In the genomic region with DNA sequence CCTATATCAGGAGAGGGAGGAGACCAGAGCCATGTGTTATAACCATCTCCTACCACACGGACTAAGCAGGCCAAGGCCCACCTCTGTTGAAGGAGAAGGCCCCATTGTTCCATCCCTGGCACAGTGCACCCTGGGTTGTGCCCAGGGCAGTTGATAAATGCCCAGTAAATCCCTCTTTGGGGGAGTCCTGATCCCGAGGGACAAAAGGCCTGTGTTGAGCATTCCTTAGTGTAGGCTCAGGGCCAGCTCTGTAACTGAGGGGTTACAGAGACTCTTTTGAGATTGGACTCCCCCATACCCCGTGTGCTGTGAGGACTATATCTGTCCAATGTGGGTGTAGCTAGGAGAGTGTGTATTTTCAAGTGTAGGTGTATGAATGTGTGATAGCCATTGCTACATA, we compare ENCODE assay signal across 13 mouse cellular contexts. TPM values are rescaled to one million over a fixed set of nuclear protein-coding genes. Genes with fewer than 3 reads are reported as not detected.
DNase-seq lines count a peak whose midpoint lies in the region; ATAC-seq and TF ChIP-seq lines count a peak whose summit lies in the region.
"Had no signal": no experiment of that assay in that cellular context is flagged by ENCODE, and none has a peak within 500 bp of the region (broad histone marks: within the 10 kb centered on the region; RNA-seq: fewer than 3 reads in every experiment).

No protein-coding gene starts in this region.

- no peak overlapping the region for H3K4me2 ChIP-seq in embryonic facial prominence, embryonic 15.5 days (replicated peaks)
- H3K4me2 ChIP-seq in midbrain, embryonic 16.5 days (ENCODE audit: low read length) = no peak overlapping the region
- H3K4me2 ChIP-seq: limb, embryonic 12.5 days; lung, embryonic 15.5 days; midbrain, embryonic 12.5 days had no signal

- H3K4me3 ChIP-seq in embryonic facial prominence, embryonic 15.5 days (replicated peaks) = no peak overlapping the region
- no peak overlapping the region for H3K4me3 ChIP-seq in midbrain, embryonic 16.5 days (ENCODE audit: low read depth, low read length)
- H3K4me3 ChIP-seq: limb, embryonic 12.5 days; lung, embryonic 15.5 days; midbrain, embryonic 12.5 days had no signal

- no peaks in the 10 kb centered on the region for H3K36me3 ChIP-seq in embryonic facial prominence, embryonic 15.5 days
- H3K36me3 ChIP-seq in midbrain, embryonic 16.5 days (ENCODE audit: control insufficient read depth, insufficient read depth, low read length) = no peaks in the 10 kb centered on the region
- H3K36me3 ChIP-seq: limb, embryonic 12.5 days; lung, embryonic 15.5 days; midbrain, embryonic 12.5 days had no signal

- TF ChIP-seq POLR2A in brain, embryonic 14.5 days (IDR thresholded peaks at IDR 0.05; ENCODE audit: borderline replicate concordance, extremely low read depth, insufficient read depth, insufficient read length, poor library complexity, severe bottlenecking) = no peak

- H3K9ac ChIP-seq in embryonic facial prominence, embryonic 15.5 days = no peak overlapping the region
- H3K9ac ChIP-seq in midbrain, embryonic 16.5 days (ENCODE audit: low read depth, low read length) = no peak overlapping the region
- H3K9ac ChIP-seq: limb, embryonic 12.5 days; lung, embryonic 15.5 days; midbrain, embryonic 12.5 days had no signal

- H3K4me1 ChIP-seq in embryonic facial prominence, embryonic 15.5 days = no peaks in the 10 kb centered on the region
- no peaks in the 10 kb centered on the region for H3K4me1 ChIP-seq in midbrain, embryonic 16.5 days (ENCODE audit: control insufficient read depth, insufficient read depth, low read length)
- H3K4me1 ChIP-seq: limb, embryonic 12.5 days; lung, embryonic 15.5 days had no signal

- peak; percentile 52; the same call in 1 of the 2 replicates for ATAC-seq in embryonic facial prominence, embryonic 15.5 days (ENCODE audit: insufficient number of reproducible peaks, low FRiP score, low TSS enrichment, low read depth)
- peak; percentile 91 for ATAC-seq in midbrain, embryonic 16.5 days
- ATAC-seq in CD4-positive, CD25-positive, alpha-beta regulatory T cell, adult 4 months = no peak
- ATAC-seq: activated CD4-positive, CD25-positive, alpha-beta regulatory T cell, adult 4 months had no signal

- H3K9me3 ChIP-seq in embryonic facial prominence, embryonic 15.5 days (replicated peaks) = no peaks in the 10 kb centered on the region
- H3K9me3 ChIP-seq in midbrain, embryonic 16.5 days (replicated peaks; ENCODE audit: control insufficient read depth, low read length, poor library complexity, severe bottlenecking) = no peaks in the 10 kb centered on the region
- H3K9me3 ChIP-seq: limb, embryonic 12.5 days; lung, embryonic 15.5 days; midbrain, embryonic 12.5 days had no signal

- H3K27me3 ChIP-seq in embryonic facial prominence, embryonic 15.5 days = no peaks in the 10 kb centered on the region
- H3K27me3 ChIP-seq in midbrain, embryonic 16.5 days (ENCODE audit: control insufficient read depth, insufficient read depth, low read depth, low read length) = no peaks in the 10 kb centered on the region
- H3K27me3 ChIP-seq: limb, embryonic 12.5 days; lung, embryonic 15.5 days; midbrain, embryonic 12.5 days had no signal

- peak; percentile 43 for DNase-seq in layer of hippocampus, adult 11-12 months (ENCODE audit: low spot score)
- DNase-seq in layer of hippocampus, adult 9-10 months (ENCODE audit: low spot score) = no peak
- DNase-seq in brain, embryonic 14.5 days (ENCODE audit: low read depth) = peak; percentile 65
- DNase-seq in embryo, embryonic 9.5 days (ENCODE audit: extremely low spot score) = no peak
- DNase-seq: heart, postnatal 10 days had no signal

- H3K27ac ChIP-seq in embryonic facial prominence, embryonic 15.5 days (replicated peaks) = no peak overlapping the region
- H3K27ac ChIP-seq in midbrain, embryonic 16.5 days (ENCODE audit: low read length) = 0 out of 2 replicates have a peak overlapping the region, but pooled peaks have one; percentile 14
- H3K27ac ChIP-seq: limb, embryonic 12.5 days; lung, embryonic 15.5 days; midbrain, embryonic 12.5 days had no signal

- TF ChIP-seq CTCF in brain, embryonic 14.5 days (IDR thresholded peaks at IDR 0.05; ENCODE audit: borderline replicate concordance, extremely low read depth, insufficient read depth, insufficient read length) = no peak

- WGBS in embryonic facial prominence, embryonic 15.5 days = 37% methylated on average over 3 of the region's 3 CpGs
- WGBS in midbrain, embryonic 16.5 days = 59% methylated on average over 3 of the region's 3 CpGs

RNA-seq across cellular contexts. Expression of a gene that starts 3.9 kb away (rescaled TPM):
- polyA plus RNA-seq in brain, embryonic 14.5 days (2012; rRNA removed) = not detected in 2 replicates
- polyA plus RNA-seq in embryonic facial prominence, embryonic 15.5 days (2015; fragmentation: Nextera tagmentation; extraction: Ambion mirVana) = 3.1 TPM in 1 of 2 replicates, not detected in the other
- polyA plus RNA-seq in midbrain, embryonic 16.5 days (2015; fragmentation: Nextera tagmentation; extraction: Ambion mirVana) = not detected in 2 replicates
- not detected for polyA plus RNA-seq in CD4-positive, CD25-positive, alpha-beta regulatory T cell, adult 4 months (2017; shearing (Covaris generic))
- polyA plus RNA-seq: activated CD4-positive, CD25-positive, alpha-beta regulatory T cell, adult 4 months; kidney, embryonic 14.5 days; limb, embryonic 12.5 days; midbrain, embryonic 12.5 days had no signal

RNA-seq across cellular contexts. Expression of a gene that starts 3.9 kb away (rescaled TPM):
- polyA plus RNA-seq in brain, embryonic 14.5 days (2012; rRNA removed) = not detected in 2 replicates
- polyA plus RNA-seq in embryonic facial prominence, embryonic 15.5 days (2015; fragmentation: Nextera tagmentation; extraction: Ambion mirVana) = not detected in 2 replicates
- polyA plus RNA-seq in midbrain, embryonic 16.5 days (2015; fragmentation: Nextera tagmentation; extraction: Ambion mirVana) = not detected in 2 replicates
- not detected for polyA plus RNA-seq in CD4-positive, CD25-positive, alpha-beta regulatory T cell, adult 4 months (2017; shearing (Covaris generic))
- polyA plus RNA-seq: activated CD4-positive, CD25-positive, alpha-beta regulatory T cell, adult 4 months; kidney, embryonic 14.5 days; limb, embryonic 12.5 days; lung, embryonic 15.5 days; midbrain, embryonic 12.5 days had no signal

RNA-seq across cellular contexts. Expression of a gene that starts 8.9 kb away (rescaled TPM):
- polyA plus RNA-seq in brain, embryonic 14.5 days (2012; rRNA removed) = not detected in 2 replicates
- not detected in 2 replicates for polyA plus RNA-seq in embryonic facial prominence, embryonic 15.5 days (2015; fragmentation: Nextera tagmentation; extraction: Ambion mirVana)
- polyA plus RNA-seq in midbrain, embryonic 16.5 days (2015; fragmentation: Nextera tagmentation; extraction: Ambion mirVana) = not detected in 2 replicates
- polyA plus RNA-seq in CD4-positive, CD25-positive, alpha-beta regulatory T cell, adult 4 months (2017; shearing (Covaris generic)) = not detected
- polyA plus RNA-seq: activated CD4-positive, CD25-positive, alpha-beta regulatory T cell, adult 4 months; kidney, embryonic 14.5 days; limb, embryonic 12.5 days; lung, embryonic 15.5 days; midbrain, embryonic 12.5 days had no signal

RNA-seq across cellular contexts. Expression of a gene that starts 32.8 kb away (rescaled TPM):
- 1.3 and 2.1 TPM in 2 replicates for polyA plus RNA-seq in brain, embryonic 14.5 days (2012; rRNA removed)
- 1.8 and 2.0 TPM in 2 replicates for polyA plus RNA-seq in embryonic facial prominence, embryonic 15.5 days (2015; fragmentation: Nextera tagmentation; extraction: Ambion mirVana)
- polyA plus RNA-seq in midbrain, embryonic 16.5 days (2015; fragmentation: Nextera tagmentation; extraction: Ambion mirVana) = 0.88 and 1.6 TPM in 2 replicates
- polyA plus RNA-seq in CD4-positive, CD25-positive, alpha-beta regulatory T cell, adult 4 months (2017; shearing (Covaris generic)) = 1 to 10 TPM; 5.6 to 5.7 TPM

RNA-seq across cellular contexts. Expression of a gene that starts 33.1 kb away (rescaled TPM):
- 0.04 and 0.24 TPM in 2 replicates for polyA plus RNA-seq in brain, embryonic 14.5 days (2012; rRNA removed)
- polyA plus RNA-seq in embryonic facial prominence, embryonic 15.5 days (2015; fragmentation: Nextera tagmentation; extraction: Ambion mirVana) = 0.12 TPM in 1 of 2 replicates, not detected in the other
- polyA plus RNA-seq in midbrain, embryonic 16.5 days (2015; fragmentation: Nextera tagmentation; extraction: Ambion mirVana) = not detected in 2 replicates
- not detected for polyA plus RNA-seq in CD4-positive, CD25-positive, alpha-beta regulatory T cell, adult 4 months (2017; shearing (Covaris generic))
- polyA plus RNA-seq: kidney, embryonic 14.5 days; limb, embryonic 12.5 days; lung, embryonic 15.5 days; midbrain, embryonic 12.5 days had no signal

Comparison
In these comparisons a context has a peak if more than half of its experiments do, and no peak if none do; other contexts are left out.
1. DNase-seq: peak in layer of hippocampus, adult 11-12 months (single experiment) and brain, embryonic 14.5 days (single experiment); none in layer of hippocampus, adult 9-10 months (single experiment) and embryo, embryonic 9.5 days (single experiment).